Mouse (Mus musculus) mammary gland, adult 2 months (tissue): ENCODE data around the gene Mettl21a. TPM values are rescaled to one million over a fixed set of nuclear protein-coding genes. Genes with fewer than 3 reads are reported as not detected.

Experiments used
- polyA plus RNA-seq: library from polyadenylated mRNA; depleted of rRNA; stranded (reverse); fragments of >200 nt; gene quantifications from 2 replicates; pipeline ENCODE4 v1.2.3, GENCODE M21; 2012; ENCODE audit warnings: low replicate concordance; rRNA removed

The Mettl21a gene
- polyA plus RNA-seq = 12.3 and 14.1 TPM in 2 replicates

DNA sequence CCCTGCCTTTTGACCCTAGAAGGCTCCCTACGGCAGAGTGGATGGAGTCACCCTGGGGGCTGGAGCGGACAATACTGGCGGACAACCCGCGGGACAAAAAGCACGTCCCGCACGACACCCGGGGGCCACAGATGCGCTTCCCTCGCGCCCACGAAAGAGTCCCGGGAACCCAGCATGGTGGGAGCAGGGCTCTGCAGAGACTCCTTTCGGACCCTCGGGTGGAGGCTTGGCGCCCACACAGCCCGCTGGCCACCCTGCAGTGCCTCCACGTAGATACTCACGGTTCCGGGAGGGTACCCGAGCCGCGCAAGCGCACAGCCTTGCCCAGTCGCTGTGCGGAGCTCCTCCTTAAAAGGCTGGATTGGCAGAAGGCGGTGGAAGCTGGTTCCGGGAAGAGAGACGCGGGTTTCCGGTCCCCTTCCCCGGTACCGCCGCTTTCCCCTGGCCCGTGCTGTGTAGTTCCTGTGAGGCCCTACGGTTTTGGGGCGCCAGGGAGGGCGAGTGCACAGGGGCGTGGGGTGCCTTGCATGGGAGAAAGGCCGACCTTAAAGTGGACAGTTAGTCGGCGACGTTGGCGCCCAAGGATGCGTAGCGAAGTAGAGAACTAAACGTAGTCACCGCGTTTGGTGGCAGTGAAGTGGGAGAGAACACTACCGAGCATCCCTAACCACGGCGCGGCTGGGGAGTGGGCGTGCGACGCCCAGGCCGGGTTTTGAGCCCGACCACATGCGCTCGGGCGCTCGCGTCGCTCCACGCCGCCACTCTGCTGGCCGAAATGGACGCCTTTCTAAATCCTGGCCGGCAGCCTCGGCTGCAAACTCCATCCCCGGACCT lies at the start of gene Mettl21a:
TSS of gene Mettl21a (minus strand) at position 362 of the 834 bp plus-strand sequence.

Other genes starting within 250 kb of the Mettl21a start
- 21.9 and 29.0 TPM in 2 replicates for gene Creb1, start 84.6 kb downstream of the Mettl21a start, polyA plus RNA-seq
- gene Ccnyl1, start 73.2 kb upstream of the Mettl21a start, polyA plus RNA-seq = 19.9 and 30.5 TPM in 2 replicates
- 4.1 and 9.8 TPM in 2 replicates for gene Fzd5, start 120.5 kb upstream of the Mettl21a start, polyA plus RNA-seq